Mouse (Mus musculus) ES-Bruce4 (cell line): Measurements from ENCODE around the gene Gm45837.

Experiments
- CTCF ChIP-seq: IDR thresholded peaks from one replicate; pipeline ENCODE4 v1.8.1; 2011; ENCODE audit warnings: low read depth, low read length
- EP300 ChIP-seq: IDR thresholded peaks from 2 replicates; pipeline ENCODE4 v1.6.1; 2011; ENCODE audit warnings: low read depth, low read length; ENCODE audit not compliant: insufficient read depth
- POLR2A ChIP-seq: IDR thresholded peaks from one replicate; pipeline ENCODE4 v1.8.1; 2011; ENCODE audit warnings: low read length; ENCODE audit not compliant: insufficient read depth

GRCm38 (mm10) chr7:101452669-101453068 lies 42.0 kb downstream of the Gm45837 start:
- TF ChIP-seq CTCF, result no peak
- no peak for TF ChIP-seq POLR2A
- TF ChIP-seq EP300, result no peak
